Mouse (Mus musculus) liver, postnatal 0 days (tissue): ENCODE measurements around the gene Cbarp.

ENCODE experiments used
- CTCF ChIP-seq: sonication (generic); IDR thresholded peaks from 2 replicates; pipeline ENCODE4 v1.5.1; 2016; ENCODE audit warnings: antibody characterized with exemption, low read depth
- EP300 ChIP-seq: IDR thresholded peaks from 2 replicates; pipeline ENCODE4 v1.6.1; 2016; ENCODE audit warnings: antibody characterized with exemption, low read depth, mild to moderate bottlenecking

DNA sequence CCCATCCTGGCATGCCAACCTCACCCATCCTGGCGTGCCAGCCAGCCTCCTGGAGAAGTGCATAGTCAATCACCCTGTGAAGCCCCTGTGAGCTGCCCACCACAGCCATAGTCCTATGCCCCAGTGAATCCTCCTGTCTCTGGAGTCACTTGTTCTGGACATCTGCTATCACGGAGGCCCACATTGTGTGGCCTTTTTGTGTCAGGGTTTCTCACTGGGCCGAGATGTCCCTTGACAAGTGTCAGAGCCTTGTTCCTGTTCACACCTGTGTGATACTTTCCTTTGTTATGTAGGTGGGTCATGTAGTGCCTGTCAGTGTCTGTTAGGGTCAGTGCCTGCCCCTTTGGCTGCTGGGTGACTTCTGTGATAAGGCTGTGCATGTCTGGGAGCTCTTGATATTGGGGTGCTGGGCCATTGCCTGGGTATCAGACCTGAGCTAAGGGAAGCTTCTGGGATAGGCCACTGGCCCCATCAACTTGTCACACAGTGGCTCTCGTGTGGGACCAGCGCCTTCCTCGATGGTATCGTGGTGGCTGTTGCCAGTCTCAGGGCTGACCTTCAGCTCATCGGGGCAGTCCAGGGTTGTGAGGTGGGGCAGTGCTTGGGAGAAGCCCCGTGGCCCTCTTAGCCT lies 16.6 kb downstream of the Cbarp start:
- TF ChIP-seq CTCF (no peak), EP300 (peak; percentile 84)
